Mouse (Mus musculus) midbrain, embryonic 16.5 days (tissue): ENCODE results near the gene Rbfox2. TPM values are rescaled to one million over a fixed set of nuclear protein-coding genes. Genes with fewer than 3 reads are reported as not detected.

ENCODE experiments used
- ATAC-seq: fragments of 200-750 bp; cut with Nextera tagmentation; 2 replicates; pipeline ENCODE4 v1.8.0; 2017; ENCODE audit warnings: moderate TSS enrichment
- H3K27ac ChIP-seq: fragments of 300-500 bp; sonication (generic); 2 replicates; pipeline ENCODE4 v1.5.1; 2014; ENCODE audit warnings: mild to moderate bottlenecking, low read length, mixed read lengths
- H3K27me3 ChIP-seq: fragments of 300-500 bp; sonication (generic); 2 replicates; pipeline ENCODE4 v1.6.1; 2014; ENCODE audit warnings: low read depth, low read length, mixed read lengths; ENCODE audit not compliant: control insufficient read depth, insufficient read depth
- H3K36me3 ChIP-seq: fragments of 300-500 bp; sonication (generic); 2 replicates; pipeline ENCODE4 v1.6.1; 2014; ENCODE audit warnings: mild to moderate bottlenecking, low read length, moderate library complexity, mixed read lengths; ENCODE audit not compliant: control insufficient read depth, insufficient read depth
- H3K4me1 ChIP-seq: fragments of 300-500 bp; sonication (generic); 2 replicates; pipeline ENCODE4 v1.6.1; 2014; ENCODE audit warnings: mild to moderate bottlenecking, low read length, mixed read lengths; ENCODE audit not compliant: control insufficient read depth, insufficient read depth
- H3K4me2 ChIP-seq: fragments of 300-500 bp; sonication (generic); 2 replicates; pipeline ENCODE4 v1.6.1; 2014; ENCODE audit warnings: mild to moderate bottlenecking, low read length, mixed read lengths
- H3K4me3 ChIP-seq: fragments of 300-500 bp; sonication (generic); 2 replicates; pipeline ENCODE4 v1.5.1; 2014; ENCODE audit warnings: low read depth, mild to moderate bottlenecking, low read length, moderate library complexity, mixed read lengths
- H3K9ac ChIP-seq: fragments of 300-500 bp; sonication (generic); 2 replicates; pipeline ENCODE4 v1.6.1; 2014; ENCODE audit warnings: low read depth, low read length, mixed read lengths
- H3K9me3 ChIP-seq: fragments of 300-500 bp; sonication (generic); replicated peaks from 2 replicates; pipeline ENCODE4 v1.6.1; 2014; ENCODE audit warnings: mild to moderate bottlenecking, low read length, mixed read lengths; ENCODE audit not compliant: control insufficient read depth, poor library complexity, severe bottlenecking
- WGBS: fragments of 180-500 bp; shearing (Covaris S2); extraction: QIAGEN DNeasy Blood & Tissue Kit; methylation state at CpG from one replicate; pipeline ENCODE4 v1.1.7; 2014; 5-methylcytosine and 5-hydroxymethylcytosine counted together
- polyA plus RNA-seq: library from polyadenylated mRNA; unstranded; fragments of >200 nt; fragmentation: Nextera tagmentation; extraction: Ambion mirVana; gene quantifications from 2 replicates; pipeline ENCODE4 v1.2.1, GENCODE M21; 2015

The Rbfox2 gene
- polyA plus RNA-seq, 1 experiment from 2014 or later: 165 TPM

GRCm38 (mm10) chr15:77220137-77220536, 86.7 kb downstream of the Rbfox2 start:
- no peaks in the 10 kb centered on the region for H3K9me3 ChIP-seq
- H3K4me3 ChIP-seq: no peak overlapping the region
- H3K27me3 ChIP-seq: no peaks in the 10 kb centered on the region
- H3K4me2 ChIP-seq: no peak overlapping the region
- H3K36me3 ChIP-seq: no peaks in the 10 kb centered on the region
- ATAC-seq: no peak
- no peak overlapping the region for H3K9ac ChIP-seq
- no peak overlapping the region for H3K27ac ChIP-seq
- H3K4me1 ChIP-seq: peaks cover 8% of the 10 kb centered on the region

- 74% methylated on average over 1 of the region's 1 CpGs for WGBS
- Histone ChIP-seq H3K27me3 (no peaks in the 10 kb centered on the region), H3K27ac (no peak overlapping the region), H3K9ac (no peak overlapping the region), H3K36me3 (no peaks in the 10 kb centered on the region), H3K9me3 (no peaks in the 10 kb centered on the region), H3K4me1 (peaks cover 8% of the 10 kb centered on the region), H3K4me3 (no peak overlapping the region), H3K4me2 (no peak overlapping the region)
- no peak for ATAC-seq
Measured at GRCm38 (mm10) chr15:77219571-77219970, 87.2 kb downstream of the Rbfox2 start.

- Histone ChIP-seq H3K9ac (no peak overlapping the region), H3K4me3 (no peak overlapping the region), H3K27me3 (no peaks in the 10 kb centered on the region), H3K36me3 (no peaks in the 10 kb centered on the region), H3K4me1 (peaks cover 12% of the 10 kb centered on the region), H3K4me2 (no peak overlapping the region), H3K27ac (no peak overlapping the region), H3K9me3 (no peaks in the 10 kb centered on the region)
- 98% methylated on average over 3 of the region's 3 CpGs for WGBS
- ATAC-seq: no peak
Measured at GRCm38 (mm10) chr15:77218007-77218406, 88.8 kb downstream of the Rbfox2 start.

- ATAC-seq: no peak
- H3K9me3 ChIP-seq: no peaks in the 10 kb centered on the region
- H3K9ac ChIP-seq: no peak overlapping the region
- H3K27ac ChIP-seq: no peak overlapping the region
- 76% methylated on average over 1 of the region's 1 CpGs for WGBS
- no peak overlapping the region for H3K4me3 ChIP-seq
- H3K36me3 ChIP-seq: no peaks in the 10 kb centered on the region
- peaks cover 12% of the 10 kb centered on the region for H3K4me1 ChIP-seq
- no peaks in the 10 kb centered on the region for H3K27me3 ChIP-seq
- no peak overlapping the region for H3K4me2 ChIP-seq
Measured at GRCm38 (mm10) chr15:77217523-77217922, 89.3 kb downstream of the Rbfox2 start.

- peaks cover 12% of the 10 kb centered on the region for H3K4me1 ChIP-seq
- H3K9me3 ChIP-seq: no peaks in the 10 kb centered on the region
- no peak overlapping the region for H3K9ac ChIP-seq
- ATAC-seq: no peak
- no peak overlapping the region for H3K27ac ChIP-seq
- H3K4me3 ChIP-seq: no peak overlapping the region
- H3K4me2 ChIP-seq: no peak overlapping the region
- 78% methylated on average over 6 of the region's 6 CpGs for WGBS
- H3K36me3 ChIP-seq: no peaks in the 10 kb centered on the region
- H3K27me3 ChIP-seq: no peaks in the 10 kb centered on the region
Measured at GRCm38 (mm10) chr15:77216704-77217103, 90.1 kb downstream of the Rbfox2 start.

GRCm38 (mm10) chr15:77215178-77215800, 91.5 kb downstream of the Rbfox2 start:
- H3K36me3 ChIP-seq: no peaks in the 10 kb centered on the region
- H3K4me1 ChIP-seq: peaks cover 12% of the 10 kb centered on the region
- 25% methylated on average over 5 of the region's 5 CpGs for WGBS
- H3K27ac ChIP-seq: peak overlapping the region; percentile 22; the same call in 1 of the 2 replicates
- no peak for ATAC-seq
- H3K4me2 ChIP-seq: no peak overlapping the region
- no peaks in the 10 kb centered on the region for H3K9me3 ChIP-seq
- no peak overlapping the region for H3K9ac ChIP-seq
- no peaks in the 10 kb centered on the region for H3K27me3 ChIP-seq
- no peak overlapping the region for H3K4me3 ChIP-seq

- Histone ChIP-seq H3K9me3 (no peaks in the 10 kb centered on the region), H3K4me1 (peaks cover 10% of the 10 kb centered on the region), H3K36me3 (no peaks in the 10 kb centered on the region), H3K4me2 (no peak overlapping the region), H3K4me3 (no peak overlapping the region), H3K27ac (no peak overlapping the region), H3K27me3 (no peaks in the 10 kb centered on the region), H3K9ac (no peak overlapping the region)
- ATAC-seq: no peak
- 33% methylated on average over 8 of the region's 8 CpGs for WGBS
Measured at GRCm38 (mm10) chr15:77214410-77215107, 92.2 kb downstream of the Rbfox2 start.

GRCm38 (mm10) chr15:77213829-77214228, 93.0 kb downstream of the Rbfox2 start:
- no peaks in the 10 kb centered on the region for H3K27me3 ChIP-seq
- no peaks in the 10 kb centered on the region for H3K9me3 ChIP-seq
- H3K4me1 ChIP-seq: peaks cover 10% of the 10 kb centered on the region
- H3K36me3 ChIP-seq: no peaks in the 10 kb centered on the region
- ATAC-seq: no peak
- no peak overlapping the region for H3K27ac ChIP-seq
- H3K4me3 ChIP-seq: no peak overlapping the region
- 53% methylated on average over 5 of the region's 5 CpGs for WGBS
- H3K9ac ChIP-seq: no peak overlapping the region
- no peak overlapping the region for H3K4me2 ChIP-seq

- Histone ChIP-seq H3K36me3 (no peaks in the 10 kb centered on the region), H3K27me3 (no peaks in the 10 kb centered on the region), H3K27ac (no peak overlapping the region), H3K4me3 (no peak overlapping the region), H3K9ac (no peak overlapping the region), H3K9me3 (no peaks in the 10 kb centered on the region), H3K4me2 (no peak overlapping the region), H3K4me1 (peaks cover 10% of the 10 kb centered on the region)
- ATAC-seq: no peak
- 63% methylated on average over 7 of the region's 7 CpGs for WGBS
Measured at GRCm38 (mm10) chr15:77212818-77213217, 94.0 kb downstream of the Rbfox2 start.
